Mouse (Mus musculus) natural killer cell, adult 2 months (primary cell): ENCODE data around the gene Nfkbil1.

Experiments
- DNase-seq, 2 experiments: peaks; one replicate each; pipeline ENCODE4 v3.0.0; 2022; ENCODE audit warnings: low spot score in 2 of 2

Nfkbil1 gene

GRCm38 (mm10) chr17:35204494-35205379 lies 30.9 kb downstream of the Nfkbil1 start, which contains the start of gene Lta:
Gene Lta, minus strand, starts transcription at chr17:35205351.
- DNase-seq, result peak; percentile 63 to 77

GRCm38 (mm10) chr17:35202442-35202841 lies 33.1 kb downstream of the Nfkbil1 start:
- no peak for DNase-seq

GRCm38 (mm10) chr17:35201787-35202186 lies 33.8 kb downstream of the Nfkbil1 start, which contains the start of gene Tnf:
Gene Tnf, minus strand, starts transcription at chr17:35202007.
- DNase-seq, result peak in 1 of 2 experiments; percentile 64

GRCm38 (mm10) chr17:35201128-35201527 lies 34.5 kb downstream of the Nfkbil1 start:
- no peak for DNase-seq

- DNase-seq, result peak; percentile 88 to 89
Measured at GRCm38 (mm10) chr17:35200398-35200797, 35.2 kb downstream of the Nfkbil1 start.

- DNase-seq, result no peak
Measured at GRCm38 (mm10) chr17:35198946-35199345, 36.6 kb downstream of the Nfkbil1 start.

- DNase-seq, result no peak
Measured at GRCm38 (mm10) chr17:35198029-35198428, 37.6 kb downstream of the Nfkbil1 start.

- no peak for DNase-seq
Measured at GRCm38 (mm10) chr17:35197126-35197525, 38.5 kb downstream of the Nfkbil1 start.

GRCm38 (mm10) chr17:35196321-35196641 lies 39.3 kb downstream of the Nfkbil1 start:
- DNase-seq, result no peak

GRCm38 (mm10) chr17:35195631-35196320 lies 39.8 kb downstream of the Nfkbil1 start:
- peak; percentile 83 to 91 for DNase-seq

GRCm38 (mm10) chr17:35194844-35195630 lies 40.6 kb downstream of the Nfkbil1 start:
- DNase-seq, result no peak

- DNase-seq, result peak; percentile 66 to 81
Measured at GRCm38 (mm10) chr17:35193881-35194843, 41.4 kb downstream of the Nfkbil1 start, which contains the start of gene Ltb. Gene Ltb, plus strand, starts transcription at chr17:35194439.

- DNase-seq, result no peak
Measured at GRCm38 (mm10) chr17:35192924-35193323, 42.7 kb downstream of the Nfkbil1 start.

GRCm38 (mm10) chr17:35191723-35192122 lies 43.9 kb downstream of the Nfkbil1 start:
- no peak for DNase-seq

GRCm38 (mm10) chr17:35190096-35190495 lies 45.5 kb downstream of the Nfkbil1 start:
- peak; percentile 61 to 63 for DNase-seq

GRCm38 (mm10) chr17:35189186-35189585 lies 46.4 kb downstream of the Nfkbil1 start:
- DNase-seq, result no peak

- no peak for DNase-seq
Measured at GRCm38 (mm10) chr17:35187959-35188610, 47.5 kb downstream of the Nfkbil1 start, which contains the start of gene Lst1. Gene Lst1, minus strand, starts transcription at chr17:35188439.

- no peak for DNase-seq
Measured at GRCm38 (mm10) chr17:35187345-35187744, 48.2 kb downstream of the Nfkbil1 start.

GRCm38 (mm10) chr17:35186681-35187080 lies 48.9 kb downstream of the Nfkbil1 start:
- peak; percentile 63 to 73 for DNase-seq
